Mouse (Mus musculus) kidney, postnatal 4 days (tissue): ENCODE results near the gene Scd4.
A peak's percentile ranks its signal among the peaks of the same experiment; 100 is the strongest.
"Not testable (repeated sequence)": the region's sequence is repeated elsewhere in the genome, so short reads cannot be mapped to it uniquely, and the experiment has no call there.

ENCODE experiments used
- DNase-seq, 2 experiments: peaks; one replicate each; pipeline ENCODE4 v3.0.0; 2021; ENCODE audit warnings: mixed read lengths in 2 of 2

The Scd4 gene

GRCm38 (mm10) chr19:44318545-44318944, 14.3 kb upstream of the Scd4 start:
- no peak for DNase-seq

GRCm38 (mm10) chr19:44320316-44320715, 12.6 kb upstream of the Scd4 start:
- DNase-seq: no peak

- no peak for DNase-seq
Measured at GRCm38 (mm10) chr19:44321201-44321600, 11.7 kb upstream of the Scd4 start.

GRCm38 (mm10) chr19:44321631-44322030, 11.3 kb upstream of the Scd4 start:
- DNase-seq: no peak

- DNase-seq: no peak
Measured at GRCm38 (mm10) chr19:44329566-44329965, 3.3 kb upstream of the Scd4 start.

GRCm38 (mm10) chr19:44331128-44331527, 1.8 kb upstream of the Scd4 start:
- not testable (repeated sequence) for DNase-seq

- no peak for DNase-seq
Measured at GRCm38 (mm10) chr19:44331911-44332310, 981 bp upstream of the Scd4 start.

- no peak for DNase-seq
Measured at GRCm38 (mm10) chr19:44332326-44332725, 566 bp upstream of the Scd4 start.

- DNase-seq: no peak
Measured at GRCm38 (mm10) chr19:44333991-44334390, 1.1 kb downstream of the Scd4 start.

GRCm38 (mm10) chr19:44335876-44336662, 3.2 kb downstream of the Scd4 start:
- DNase-seq: no peak

GRCm38 (mm10) chr19:44349689-44350088, 16.8 kb downstream of the Scd4 start:
- DNase-seq: no peak

- DNase-seq: no peak
Measured at GRCm38 (mm10) chr19:44351756-44352155, 18.9 kb downstream of the Scd4 start.

GRCm38 (mm10) chr19:44358700-44359099, 25.8 kb downstream of the Scd4 start:
- DNase-seq: peak in 1 of 2 experiments; percentile 10

- DNase-seq: peak; percentile 82 to 86
Measured at GRCm38 (mm10) chr19:44363529-44363928, 30.6 kb downstream of the Scd4 start.

GRCm38 (mm10) chr19:44364029-44364428, 31.1 kb downstream of the Scd4 start:
- no peak for DNase-seq

GRCm38 (mm10) chr19:44365733-44366132, 32.8 kb downstream of the Scd4 start:
- DNase-seq: no peak

- not testable (repeated sequence) for DNase-seq
Measured at GRCm38 (mm10) chr19:44367076-44367475, 34.2 kb downstream of the Scd4 start.

- DNase-seq: peak; percentile 28 to 40
Measured at GRCm38 (mm10) chr19:44369371-44369770, 36.5 kb downstream of the Scd4 start.

GRCm38 (mm10) chr19:44370231-44370630, 37.3 kb downstream of the Scd4 start:
- no peak for DNase-seq

- peak; percentile 78 to 85 for DNase-seq
Measured at GRCm38 (mm10) chr19:44372969-44373368, 40.1 kb downstream of the Scd4 start.

GRCm38 (mm10) chr19:44376511-44376951, 43.6 kb downstream of the Scd4 start:
- DNase-seq: no peak

GRCm38 (mm10) chr19:44377629-44378375, 44.9 kb downstream of the Scd4 start:
- peak in 1 of 2 experiments; percentile 19 for DNase-seq

GRCm38 (mm10) chr19:44379090-44379489, 46.2 kb downstream of the Scd4 start:
- DNase-seq: no peak

- DNase-seq: no peak
Measured at GRCm38 (mm10) chr19:44380065-44380464, 47.2 kb downstream of the Scd4 start.
